Mouse (Mus musculus) ES-Bruce4 (cell line): ENCODE data around the gene Ago1.

Experiments
- CTCF ChIP-seq: IDR thresholded peaks from one replicate; pipeline ENCODE4 v1.8.1; 2011; ENCODE audit warnings: low read depth, low read length
- POLR2A ChIP-seq: IDR thresholded peaks from one replicate; pipeline ENCODE4 v1.8.1; 2011; ENCODE audit warnings: low read length; ENCODE audit not compliant: insufficient read depth

- TF ChIP-seq POLR2A: no peak
- TF ChIP-seq CTCF: no peak
Observed at GRCm38 (mm10) chr4:126481461-126481860, 13.1 kb upstream of the Ago1 start.
